ENCODE assay signal across 26 mouse cellular contexts in genomic region chr11:74627481-74627880, GRCm38 (mm10). TPM values are rescaled to one million over a fixed set of nuclear protein-coding genes. Genes with fewer than 3 reads are reported as not detected.
"Had no signal": no experiment of that assay in that cellular context is flagged by ENCODE, and none has a peak within 500 bp of the region (broad histone marks: within the 10 kb centered on the region; RNA-seq: fewer than 3 reads in every experiment).

No protein-coding gene starts in this region.

- H3K4me3 ChIP-seq: gastrocnemius, adult 2 months; heart, embryonic 10.5 days; heart, embryonic 12.5 days; hindbrain, embryonic 10.5 days; hindbrain, embryonic 12.5 days; hindbrain, embryonic 15.5 days; kidney, embryonic 15.5 days; left cerebral cortex, adult 2 months; limb, embryonic 10.5 days; limb, embryonic 12.5 days; liver, embryonic 13.5 days had no signal

- H3K9ac ChIP-seq: heart, embryonic 12.5 days; hindbrain, embryonic 12.5 days; hindbrain, embryonic 15.5 days; kidney, embryonic 15.5 days; limb, embryonic 12.5 days; liver, embryonic 13.5 days had no signal

- DNase-seq: gastrocnemius, adult 2 months; gastrocnemius, postnatal 10 days; gastrocnemius, postnatal 25 days; heart, adult 18-20 months; heart, postnatal 10 days; heart, postnatal 4 days; kidney, adult 11 months; kidney, adult 2 months; kidney, adult 9 months; kidney, postnatal 14 days; kidney, postnatal 36 days; layer of hippocampus, adult 9-11 months; liver; liver, embryonic 13.5 days had no signal

- H3K4me1 ChIP-seq: hindbrain, embryonic 10.5 days; hindbrain, embryonic 12.5 days; hindbrain, embryonic 15.5 days; kidney, embryonic 15.5 days; limb, embryonic 10.5 days; limb, embryonic 12.5 days had no signal

- H3K36me3 ChIP-seq: heart, embryonic 10.5 days; heart, embryonic 12.5 days; hindbrain, embryonic 10.5 days; hindbrain, embryonic 12.5 days; hindbrain, embryonic 15.5 days; kidney, embryonic 15.5 days; limb, embryonic 10.5 days; limb, embryonic 12.5 days had no signal

- H3K27me3 ChIP-seq: hindbrain, embryonic 12.5 days; hindbrain, embryonic 15.5 days; kidney, embryonic 15.5 days; liver, embryonic 13.5 days had no signal

- H3K27ac ChIP-seq: gastrocnemius, adult 2 months; heart, embryonic 10.5 days; hindbrain, embryonic 10.5 days; hindbrain, embryonic 12.5 days; hindbrain, embryonic 15.5 days; hindbrain, postnatal 0 days; kidney, embryonic 15.5 days; kidney, postnatal 0 days; left cerebral cortex, adult 2 months; limb, embryonic 10.5 days; limb, embryonic 12.5 days; liver, embryonic 13.5 days had no signal

- H3K9me3 ChIP-seq: heart, embryonic 10.5 days; heart, embryonic 12.5 days; hindbrain, embryonic 10.5 days; hindbrain, embryonic 12.5 days; hindbrain, embryonic 15.5 days; kidney, embryonic 15.5 days; limb, embryonic 10.5 days; limb, embryonic 12.5 days; liver, embryonic 13.5 days had no signal

RNA-seq across cellular contexts. Expression of gene Ccdc92b, which starts 8.1 kb away (rescaled TPM):
- total RNA-seq: granulocyte monocyte progenitor cell, adult 5-6 weeks had no signal
